Mouse (Mus musculus) activated CD4-positive, CD25-positive, alpha-beta regulatory T cell (primary cell): ENCODE measurements around the gene 6430628N08Rik. TPM values are rescaled to one million over a fixed set of nuclear protein-coding genes. Genes with fewer than 3 reads are reported as not detected.

Experiments used
- polyA plus RNA-seq, 2 experiments: library from polyadenylated mRNA; unstranded; fragments of 100-300 nt; shearing (Covaris generic); gene quantifications; one replicate each; pipeline ENCODE4 v1.2.1; 2017

6430628N08Rik gene
- under 1 TPM in 1 of 2 experiments, not detected in 1; 0.21 TPM for polyA plus RNA-seq

DNA sequence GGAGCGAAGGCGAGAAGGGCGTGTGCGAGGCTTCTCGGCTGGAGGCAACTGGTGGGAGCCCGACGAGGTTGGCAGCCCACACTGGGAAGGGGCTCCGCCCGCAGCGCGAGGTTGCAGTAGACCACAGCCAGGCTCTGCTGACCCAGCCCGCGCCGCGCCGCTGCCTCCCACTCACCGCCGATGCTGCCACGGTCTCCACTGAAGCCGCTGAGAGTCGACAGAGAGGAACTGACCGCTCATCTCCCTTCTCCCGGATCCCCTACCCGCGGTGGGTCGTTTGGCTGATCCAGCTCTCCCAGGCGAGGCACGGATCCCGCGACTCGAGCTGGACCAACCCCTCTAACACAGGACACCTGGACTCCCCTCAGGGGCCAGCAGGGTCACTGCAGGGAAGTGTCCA lies at the start of gene 6430628N08Rik:
Gene 6430628N08Rik (plus strand): TSS at position 113 of the 400 bp plus-strand sequence.

DNA sequence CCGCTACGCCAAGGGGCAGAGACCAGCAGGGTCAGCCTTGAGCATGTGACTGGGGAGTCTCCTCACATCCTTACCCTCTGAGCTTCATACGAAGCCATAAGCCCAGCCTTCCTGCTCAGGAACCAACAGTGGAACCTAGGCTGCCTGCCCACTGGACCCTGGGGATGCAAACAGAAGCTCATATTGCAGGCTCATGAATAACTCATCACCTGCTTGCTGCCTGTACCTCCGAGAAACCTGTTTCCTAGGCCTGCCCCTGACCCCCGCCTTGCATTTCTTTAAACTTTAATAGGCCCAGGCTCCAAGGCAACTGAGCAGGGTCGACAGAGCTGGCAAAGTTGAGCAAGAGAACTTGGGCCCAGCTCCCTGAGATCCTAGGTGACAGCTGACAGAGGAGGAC lies 6.4 kb upstream of the 6430628N08Rik start, which contains the start of gene Kncn:
Gene Kncn (plus strand): TSS at position 379 of the 400 bp plus-strand sequence.

DNA sequence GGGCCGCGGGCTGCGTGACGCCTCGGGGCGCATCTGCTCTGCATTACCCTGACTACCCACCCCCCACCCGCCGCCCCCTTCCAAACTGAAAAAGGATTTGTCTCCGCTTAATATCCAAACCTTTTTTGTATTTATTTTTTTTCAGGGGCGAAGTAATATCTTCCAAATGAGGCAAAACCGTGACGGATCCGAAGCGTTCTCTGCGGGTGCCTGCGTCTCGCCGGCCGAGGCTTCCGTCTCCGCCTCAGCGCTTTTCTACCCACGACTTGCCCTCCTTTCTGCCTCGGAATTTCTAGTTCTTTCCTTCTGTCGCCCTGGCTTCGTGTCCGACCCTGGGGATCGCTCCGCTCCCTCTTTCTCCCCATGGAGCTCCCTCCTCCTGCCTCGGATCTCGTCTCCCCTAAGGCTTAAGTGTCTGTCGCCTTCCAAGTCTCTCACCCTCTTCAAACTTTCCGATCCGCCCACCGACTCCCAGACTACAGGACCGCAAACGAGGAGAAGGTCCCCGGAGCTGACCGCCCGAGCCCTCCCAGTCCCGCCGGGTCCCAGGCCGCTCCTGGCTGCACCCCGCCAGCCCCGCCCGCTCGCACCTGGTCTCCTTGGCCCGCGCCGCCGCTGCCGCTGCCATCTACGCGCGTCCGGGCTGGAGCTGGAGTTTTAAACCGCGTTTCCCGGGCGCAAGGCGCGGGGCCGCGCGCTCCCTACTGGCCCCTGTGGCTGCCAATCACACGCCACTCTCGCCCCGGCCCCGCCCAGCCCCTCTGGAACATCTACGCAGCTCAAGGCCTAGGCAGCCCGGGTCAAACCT lies 49.0 kb downstream of the 6430628N08Rik start, which contains the start of gene Dmbx1:
Gene Dmbx1 (minus strand): TSS at position 632 of the 808 bp plus-strand sequence.

Other genes starting within 250 kb of the 6430628N08Rik start
- not detected for gene Cyp4b1, start 242.9 kb upstream of the 6430628N08Rik start, polyA plus RNA-seq
- gene Efcab14, start 152.9 kb upstream of the 6430628N08Rik start, polyA plus RNA-seq, result 10 to 100 TPM; 49.0 to 54.1 TPM
- gene Tex38, start 109.6 kb upstream of the 6430628N08Rik start, polyA plus RNA-seq, result under 1 TPM in 1 of 2 experiments, not detected in 1; 0.37 TPM
- 10 to 100 TPM; 30.4 to 31.9 TPM for gene Atpaf1, start 105.9 kb upstream of the 6430628N08Rik start, polyA plus RNA-seq
- gene Mob3c, start 62.6 kb upstream of the 6430628N08Rik start, polyA plus RNA-seq, result 10 to 100 TPM; 26.9 to 27.0 TPM
- gene Mknk1, start 51.5 kb upstream of the 6430628N08Rik start, polyA plus RNA-seq, result 10 to 100 TPM; 40.0 to 48.2 TPM
- under 1 TPM in 1 of 2 experiments, not detected in 1; 0.61 TPM for gene Kncn, start 6.3 kb upstream of the 6430628N08Rik start, polyA plus RNA-seq
- under 1 TPM; 0.02 to 0.05 TPM for gene Dmbx1, start 49.3 kb downstream of the 6430628N08Rik start, polyA plus RNA-seq
- gene Faah, start 127.3 kb downstream of the 6430628N08Rik start, polyA plus RNA-seq, result 100 to 1,000 TPM; 122 to 138 TPM
- 10 to 100 TPM; 23.7 to 24.6 TPM for gene Nsun4, start 163.2 kb downstream of the 6430628N08Rik start, polyA plus RNA-seq
- 100 to 1,000 TPM; 487 to 596 TPM for gene Uqcrh, start 184.4 kb downstream of the 6430628N08Rik start, polyA plus RNA-seq
- 10 to 100 TPM; 43.3 to 46.4 TPM for gene Lrrc41, start 184.6 kb downstream of the 6430628N08Rik start, polyA plus RNA-seq
- gene Rad54l, start 233.0 kb downstream of the 6430628N08Rik start, polyA plus RNA-seq, result 1 to 10 TPM; 6.1 to 8.3 TPM
- 10 to 100 TPM; 32.4 to 41.0 TPM for gene Pomgnt1, start 233.2 kb downstream of the 6430628N08Rik start, polyA plus RNA-seq